Mouse (Mus musculus) ES-Bruce4 (cell line): Measurements from ENCODE around the gene Stoml1.

Experiments used
- CTCF ChIP-seq: IDR thresholded peaks from one replicate; pipeline ENCODE4 v1.8.1; 2011; ENCODE audit warnings: low read depth, low read length
- EP300 ChIP-seq: IDR thresholded peaks from 2 replicates; pipeline ENCODE4 v1.6.1; 2011; ENCODE audit warnings: low read depth, low read length; ENCODE audit not compliant: insufficient read depth
- POLR2A ChIP-seq: IDR thresholded peaks from one replicate; pipeline ENCODE4 v1.8.1; 2011; ENCODE audit warnings: low read length; ENCODE audit not compliant: insufficient read depth

- peak; percentile 34; the same call in 1 of the 2 replicates for TF ChIP-seq EP300
- peak; percentile 40 for TF ChIP-seq CTCF
- no peak for TF ChIP-seq POLR2A
These were observed 49.2 kb upstream of the Stoml1 start, which contains the start of the genes Islr and Islr2 for GRCm38 (mm10) chr9:58203516-58204447.
